Mouse (Mus musculus) midbrain, embryonic 16.5 days (tissue): ENCODE results near the gene Camkmt. TPM values are rescaled to one million over a fixed set of nuclear protein-coding genes. Genes with fewer than 3 reads are reported as not detected.
A peak's percentile ranks its signal among the peaks of the same experiment; 100 is the strongest.

Experiments used
- ATAC-seq: fragments of 200-750 bp; cut with Nextera tagmentation; 2 replicates; pipeline ENCODE4 v1.8.0; 2017; ENCODE audit warnings: moderate TSS enrichment
- H3K27ac ChIP-seq: fragments of 300-500 bp; sonication (generic); 2 replicates; pipeline ENCODE4 v1.5.1; 2014; ENCODE audit warnings: mild to moderate bottlenecking, low read length, mixed read lengths
- H3K27me3 ChIP-seq: fragments of 300-500 bp; sonication (generic); 2 replicates; pipeline ENCODE4 v1.6.1; 2014; ENCODE audit warnings: low read depth, low read length, mixed read lengths; ENCODE audit not compliant: control insufficient read depth, insufficient read depth
- H3K36me3 ChIP-seq: fragments of 300-500 bp; sonication (generic); 2 replicates; pipeline ENCODE4 v1.6.1; 2014; ENCODE audit warnings: mild to moderate bottlenecking, low read length, moderate library complexity, mixed read lengths; ENCODE audit not compliant: control insufficient read depth, insufficient read depth
- H3K4me1 ChIP-seq: fragments of 300-500 bp; sonication (generic); 2 replicates; pipeline ENCODE4 v1.6.1; 2014; ENCODE audit warnings: mild to moderate bottlenecking, low read length, mixed read lengths; ENCODE audit not compliant: control insufficient read depth, insufficient read depth
- H3K4me2 ChIP-seq: fragments of 300-500 bp; sonication (generic); 2 replicates; pipeline ENCODE4 v1.6.1; 2014; ENCODE audit warnings: mild to moderate bottlenecking, low read length, mixed read lengths
- H3K4me3 ChIP-seq: fragments of 300-500 bp; sonication (generic); 2 replicates; pipeline ENCODE4 v1.5.1; 2014; ENCODE audit warnings: low read depth, mild to moderate bottlenecking, low read length, moderate library complexity, mixed read lengths
- H3K9ac ChIP-seq: fragments of 300-500 bp; sonication (generic); 2 replicates; pipeline ENCODE4 v1.6.1; 2014; ENCODE audit warnings: low read depth, low read length, mixed read lengths
- H3K9me3 ChIP-seq: fragments of 300-500 bp; sonication (generic); replicated peaks from 2 replicates; pipeline ENCODE4 v1.6.1; 2014; ENCODE audit warnings: mild to moderate bottlenecking, low read length, mixed read lengths; ENCODE audit not compliant: control insufficient read depth, poor library complexity, severe bottlenecking
- WGBS: fragments of 180-500 bp; shearing (Covaris S2); extraction: QIAGEN DNeasy Blood & Tissue Kit; methylation state at CpG from one replicate; pipeline ENCODE4 v1.1.7; 2014; 5-methylcytosine and 5-hydroxymethylcytosine counted together
- polyA plus RNA-seq: library from polyadenylated mRNA; unstranded; fragments of >200 nt; fragmentation: Nextera tagmentation; extraction: Ambion mirVana; gene quantifications from 2 replicates; pipeline ENCODE4 v1.2.1, GENCODE M21; 2015

The Camkmt gene
- polyA plus RNA-seq, 1 experiment from 2014 or later: 23.2 TPM

DNA sequence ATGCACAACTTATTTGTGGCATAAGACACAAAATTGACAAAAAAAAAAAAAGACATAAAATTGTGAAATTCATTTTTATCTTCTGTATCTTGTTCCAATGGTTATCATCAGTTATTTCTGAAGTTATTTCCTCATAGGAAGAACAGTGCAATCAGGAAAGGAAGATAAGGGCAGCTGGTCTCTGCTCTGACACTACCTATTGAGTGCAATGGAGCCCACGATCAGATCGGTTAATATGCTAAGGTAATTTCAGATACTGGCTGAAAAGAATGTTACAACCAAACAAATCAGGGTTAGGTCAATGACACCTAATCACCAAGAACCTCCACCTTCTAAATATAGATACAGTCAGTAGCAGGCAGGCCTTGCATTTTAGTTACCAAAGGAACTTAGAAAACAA lies 5.0 kb upstream of the Camkmt start:
- ATAC-seq: no peak
- no peak overlapping the region for H3K4me3 ChIP-seq
- H3K4me2 ChIP-seq: no peak overlapping the region
- H3K9ac ChIP-seq: no peak overlapping the region
- peaks cover 5% of the 10 kb centered on the region; the same call in 1 of the 2 replicates for H3K36me3 ChIP-seq
- H3K4me1 ChIP-seq: peaks cover 11% of the 10 kb centered on the region
- WGBS: 91% methylated on average over 2 of the region's 2 CpGs
- no peak overlapping the region for H3K27ac ChIP-seq
- H3K27me3 ChIP-seq: no peaks in the 10 kb centered on the region
- no peaks in the 10 kb centered on the region for H3K9me3 ChIP-seq

DNA sequence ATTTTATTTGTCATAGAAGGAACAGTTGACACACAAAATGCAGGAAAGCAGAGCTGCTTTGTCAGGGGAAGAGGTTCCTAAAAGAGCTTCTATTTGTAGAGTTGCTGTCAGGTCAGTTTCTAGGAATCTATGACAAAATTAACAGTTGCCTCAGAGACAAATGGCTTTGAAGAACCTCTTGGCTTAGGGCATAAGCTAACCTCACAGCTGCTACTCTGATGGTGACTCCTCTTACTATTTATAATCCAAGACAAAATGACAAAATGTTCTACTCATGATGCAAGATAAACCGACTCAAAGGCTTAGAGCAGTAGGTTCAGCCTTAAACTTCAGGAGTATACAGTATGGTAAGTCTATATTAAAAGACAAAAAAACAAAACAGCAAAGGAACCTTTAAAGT lies 3.9 kb upstream of the Camkmt start:
- H3K27me3 ChIP-seq: no peaks in the 10 kb centered on the region
- no peaks in the 10 kb centered on the region for H3K36me3 ChIP-seq
- no peak overlapping the region for H3K27ac ChIP-seq
- no peak overlapping the region for H3K9ac ChIP-seq
- H3K9me3 ChIP-seq: no peaks in the 10 kb centered on the region
- 89% methylated on average over 1 of the region's 1 CpGs for WGBS
- H3K4me3 ChIP-seq: no peak overlapping the region
- no peak for ATAC-seq
- H3K4me2 ChIP-seq: no peak overlapping the region
- peaks cover 14% of the 10 kb centered on the region for H3K4me1 ChIP-seq

DNA sequence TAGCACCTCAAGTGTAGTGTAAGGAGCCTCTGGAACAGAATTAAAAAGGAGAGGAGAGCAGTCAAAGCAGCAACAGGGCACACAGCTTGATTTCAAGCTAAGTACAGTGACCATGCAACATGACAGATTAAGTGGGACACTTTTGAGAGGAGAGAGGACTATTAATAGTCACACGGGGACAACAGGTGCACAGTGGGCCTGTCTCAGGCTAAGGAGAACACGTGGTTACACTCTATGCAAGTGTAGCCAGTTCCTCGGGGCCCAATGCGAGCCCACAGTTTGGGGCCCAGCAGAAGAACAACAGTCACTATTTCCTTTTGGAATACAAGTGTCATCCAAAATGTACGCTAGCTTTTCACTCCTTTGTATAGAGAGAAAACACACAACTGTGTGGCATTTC lies 2.8 kb upstream of the Camkmt start:
- H3K27me3 ChIP-seq: no peaks in the 10 kb centered on the region
- 90% methylated on average over 5 of the region's 5 CpGs for WGBS
- H3K4me1 ChIP-seq: peaks cover 18% of the 10 kb centered on the region
- H3K4me3 ChIP-seq: no peak overlapping the region
- no peak for ATAC-seq
- H3K27ac ChIP-seq: no peak overlapping the region
- no peaks in the 10 kb centered on the region for H3K36me3 ChIP-seq
- no peak overlapping the region for H3K9ac ChIP-seq
- H3K4me2 ChIP-seq: no peak overlapping the region
- H3K9me3 ChIP-seq: no peaks in the 10 kb centered on the region

DNA sequence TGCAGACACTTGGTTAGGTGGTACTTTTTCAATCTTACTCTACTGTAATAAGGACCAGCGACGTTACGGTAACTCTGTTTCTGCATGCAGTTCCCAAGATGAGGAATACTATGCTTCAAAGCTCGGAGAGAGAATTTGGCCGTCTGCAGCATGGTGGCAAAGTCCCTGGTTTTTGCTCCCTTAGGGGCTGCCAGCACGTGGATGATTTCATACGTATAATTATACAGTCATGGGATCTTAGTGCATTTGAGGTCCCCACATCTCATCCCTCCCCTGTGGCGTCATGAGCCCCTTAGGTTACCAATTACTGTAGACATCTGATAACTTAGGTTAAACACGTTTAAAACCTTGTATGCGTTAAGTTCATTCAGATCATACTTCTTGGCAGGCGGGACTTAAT lies 2.0 kb upstream of the Camkmt start:
- H3K4me2 ChIP-seq: peak overlapping the region; percentile 55
- H3K4me1 ChIP-seq: peaks cover 18% of the 10 kb centered on the region
- H3K36me3 ChIP-seq: no peaks in the 10 kb centered on the region
- H3K27ac ChIP-seq: no peak overlapping the region
- H3K4me3 ChIP-seq: no peak overlapping the region
- WGBS: 83% methylated on average over 11 of the region's 11 CpGs
- ATAC-seq: no peak
- H3K27me3 ChIP-seq: no peaks in the 10 kb centered on the region
- no peaks in the 10 kb centered on the region for H3K9me3 ChIP-seq
- H3K9ac ChIP-seq: no peak overlapping the region

DNA sequence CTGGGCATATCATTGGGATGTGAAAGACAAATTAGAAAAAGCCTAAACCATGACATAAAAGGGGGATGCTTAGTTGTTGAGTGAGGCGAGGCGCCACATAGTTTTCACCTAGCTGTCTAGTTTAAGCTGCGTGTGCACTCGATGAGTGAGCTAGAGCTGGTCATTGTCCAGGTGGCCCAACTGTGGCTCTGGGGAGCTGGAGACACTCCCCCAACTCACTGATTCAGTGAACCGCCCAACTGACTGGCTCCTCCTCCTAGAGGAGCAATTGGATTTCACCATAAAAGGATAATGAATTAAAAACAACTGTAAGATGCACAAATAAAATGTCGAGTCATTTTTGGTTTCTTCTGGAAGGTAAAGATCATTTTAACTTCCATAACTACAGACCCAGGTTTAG lies 1.3 kb upstream of the Camkmt start:
- 41% methylated on average over 6 of the region's 6 CpGs for WGBS
- Histone ChIP-seq H3K9ac (peak overlapping the region; percentile 80), H3K27ac (peak overlapping the region; percentile 94; the same call in 1 of the 2 replicates), H3K9me3 (no peaks in the 10 kb centered on the region), H3K27me3 (no peaks in the 10 kb centered on the region), H3K4me3 (peak overlapping the region; percentile 82), H3K4me1 (peaks cover 18% of the 10 kb centered on the region), H3K36me3 (no peaks in the 10 kb centered on the region), H3K4me2 (peak overlapping the region; percentile 55)
- no peak for ATAC-seq

DNA sequence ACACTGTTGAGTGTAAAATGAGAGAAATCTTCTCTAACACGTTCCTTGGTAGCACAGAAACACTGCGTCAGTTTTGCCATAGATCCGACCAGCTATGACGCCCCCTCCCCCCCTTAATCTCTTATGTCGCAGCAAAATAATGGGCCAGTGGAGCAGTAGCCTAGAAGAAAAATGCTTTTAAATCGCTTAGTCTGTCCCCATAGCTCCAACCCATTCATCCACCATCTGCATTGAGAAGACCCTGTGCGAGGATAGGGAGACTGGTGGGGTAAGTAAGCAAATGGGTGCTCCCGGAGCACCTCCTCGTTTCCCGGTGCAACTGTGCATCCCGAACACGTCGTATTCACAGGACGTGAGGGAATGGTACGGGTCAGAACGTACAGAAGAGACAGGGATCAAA lies 731 bp upstream of the Camkmt start:
- ATAC-seq: peak; percentile 27

DNA sequence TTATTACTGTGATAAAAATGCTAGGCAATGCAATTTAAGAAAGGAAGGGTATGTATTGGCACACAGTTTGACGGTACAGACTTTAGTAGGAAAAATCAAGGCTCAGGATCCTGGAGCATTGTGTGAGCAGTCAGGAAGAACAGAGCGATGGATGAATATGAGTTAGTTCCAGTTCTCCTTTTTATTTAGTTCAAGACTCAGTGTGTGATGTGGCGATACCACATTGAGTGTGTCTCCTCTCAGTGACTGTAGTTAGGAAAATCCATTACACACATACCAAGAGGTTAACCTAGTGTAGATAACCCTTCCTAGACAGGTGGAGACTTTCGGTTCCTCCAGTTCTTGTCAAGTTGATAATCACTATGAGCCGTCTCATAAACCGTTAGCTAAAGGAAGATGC lies 1.4 kb downstream of the Camkmt start:
- no peak for ATAC-seq
- Histone ChIP-seq H3K27ac (no peak overlapping the region), H3K4me1 (peaks cover 18% of the 10 kb centered on the region), H3K27me3 (no peaks in the 10 kb centered on the region), H3K36me3 (no peaks in the 10 kb centered on the region), H3K4me2 (peak overlapping the region; percentile 68), H3K9me3 (no peaks in the 10 kb centered on the region), H3K4me3 (no peak overlapping the region), H3K9ac (no peak overlapping the region)
- whole genome bisulfite sequencing: 93% methylated on average over 6 of the region's 6 CpGs

More for the DNA sequence above, 731 bp upstream of the Camkmt start:
- H3K27ac ChIP-seq: peak overlapping the region; percentile 94
- peak overlapping the region; percentile 82 for H3K4me3 ChIP-seq
- H3K36me3 ChIP-seq: no peaks in the 10 kb centered on the region
- no peaks in the 10 kb centered on the region for H3K9me3 ChIP-seq
- H3K9ac ChIP-seq: peak overlapping the region; percentile 80
- H3K27me3 ChIP-seq: no peaks in the 10 kb centered on the region
- WGBS: under 1% methylated on average over 16 of the region's 16 CpGs
- H3K4me2 ChIP-seq: peak overlapping the region; percentile 55
- peaks cover 18% of the 10 kb centered on the region for H3K4me1 ChIP-seq

DNA sequence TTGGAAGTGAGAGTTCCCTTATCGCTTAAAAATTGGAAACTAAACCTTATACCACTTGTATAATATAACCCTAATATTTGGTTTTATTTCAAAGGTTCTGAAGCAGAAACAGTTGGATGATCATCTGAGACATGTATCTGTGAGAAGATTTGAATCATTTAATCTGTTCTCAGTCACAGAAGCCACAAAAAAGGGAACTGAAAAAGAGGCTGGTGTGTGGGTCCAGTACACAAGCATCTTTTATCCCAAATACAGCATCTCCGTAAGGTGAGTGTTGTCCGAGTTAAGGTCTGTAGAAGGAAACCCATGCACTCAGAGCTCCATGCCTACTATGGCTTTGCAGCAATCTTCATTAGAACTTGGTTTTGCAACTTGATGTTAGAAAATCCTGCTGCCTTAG lies 6.0 kb downstream of the Camkmt start:
- Histone ChIP-seq H3K9ac (no peak overlapping the region), H3K4me2 (no peak overlapping the region), H3K36me3 (peaks cover 23% of the 10 kb centered on the region), H3K27me3 (no peaks in the 10 kb centered on the region), H3K4me1 (peaks cover 5% of the 10 kb centered on the region), H3K27ac (no peak overlapping the region), H3K4me3 (no peak overlapping the region), H3K9me3 (peaks cover 7% of the 10 kb centered on the region)
- no peak for ATAC-seq
- 93% methylated on average over 3 of the region's 3 CpGs for WGBS

DNA sequence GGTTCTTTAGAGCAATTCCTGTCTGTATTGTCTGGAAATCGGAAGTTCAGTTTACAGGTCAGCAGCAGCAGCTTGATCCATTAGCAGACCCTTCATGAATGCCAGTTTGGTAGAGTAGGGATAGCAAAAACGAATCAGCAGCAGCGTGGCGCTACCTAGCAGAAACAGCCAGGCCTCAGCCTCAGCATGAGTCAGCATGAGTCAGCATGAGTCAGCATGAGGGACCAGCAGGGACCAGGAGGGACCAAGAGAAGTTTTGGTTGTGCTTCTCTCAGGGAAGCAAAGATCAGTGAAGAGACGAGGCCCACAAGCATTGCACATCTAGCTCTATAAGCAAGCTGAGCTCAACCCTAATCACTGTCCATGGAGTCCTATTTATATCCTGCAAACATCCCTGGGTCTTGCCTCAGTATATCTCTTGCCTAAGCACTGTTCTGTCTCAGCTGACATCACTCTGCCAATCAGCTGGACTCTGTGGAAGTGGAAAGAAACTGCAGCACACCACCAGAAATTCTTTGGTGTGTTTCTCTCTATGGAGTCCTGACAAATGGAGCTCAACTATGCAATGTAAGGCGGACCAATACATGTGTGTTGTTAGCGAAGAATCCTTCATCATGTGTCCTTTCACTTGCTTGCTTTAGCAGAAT lies 8.4 kb downstream of the Camkmt start:
- ATAC-seq: no peak
- Histone ChIP-seq H3K9me3 (peaks cover 7% of the 10 kb centered on the region), H3K9ac (no peak overlapping the region), H3K27me3 (no peaks in the 10 kb centered on the region), H3K4me2 (no peak overlapping the region), H3K4me1 (no peaks in the 10 kb centered on the region), H3K4me3 (no peak overlapping the region), H3K27ac (no peak overlapping the region), H3K36me3 (peaks cover 23% of the 10 kb centered on the region)
- WGBS: 94% methylated on average over 7 of the region's 7 CpGs
